Mouse (Mus musculus) ES-Bruce4 (cell line): ENCODE measurements around the gene Sgsh. TPM values are rescaled to one million over a fixed set of nuclear protein-coding genes. Genes with fewer than 3 reads are reported as not detected.

Experiments used
- H3K27ac ChIP-seq: 2 replicates; pipeline ENCODE4 v1.5.1; 2012; ENCODE audit warnings: low read length, inconsistent platforms; ENCODE audit not compliant: insufficient read depth
- H3K27me3 ChIP-seq: 2 replicates; pipeline ENCODE4 v1.6.1; 2012; ENCODE audit warnings: mild to moderate bottlenecking, low read length, inconsistent platforms; ENCODE audit not compliant: control insufficient read depth, poor library complexity, insufficient read depth, severe bottlenecking
- H3K36me3 ChIP-seq: 2 replicates; pipeline ENCODE4 v1.6.1; 2012; ENCODE audit warnings: inconsistent platforms, mild to moderate bottlenecking, low read length, moderate library complexity; ENCODE audit not compliant: control insufficient read depth, poor library complexity, insufficient read depth, severe bottlenecking
- H3K4me1 ChIP-seq: one replicate; pipeline ENCODE4 v1.8.1; 2011; ENCODE audit warnings: low read length; ENCODE audit not compliant: control insufficient read depth, insufficient read depth
- H3K4me3 ChIP-seq: 2 replicates; pipeline ENCODE4 v1.5.1; 2011; ENCODE audit warnings: low read depth, mild to moderate bottlenecking, low read length
- H3K9ac ChIP-seq: 2 replicates; pipeline ENCODE4 v1.6.1; 2012; ENCODE audit warnings: low read depth, mild to moderate bottlenecking, inconsistent platforms; ENCODE audit not compliant: poor library complexity, severe bottlenecking
- H3K9me3 ChIP-seq: replicated peaks from 2 replicates; pipeline ENCODE4 v1.6.1; 2012; ENCODE audit warnings: mild to moderate bottlenecking, low read length, inconsistent platforms; ENCODE audit not compliant: control insufficient read depth, poor library complexity, insufficient read depth, severe bottlenecking
- CTCF ChIP-seq: IDR thresholded peaks from one replicate; pipeline ENCODE4 v1.8.1; 2011; ENCODE audit warnings: low read depth, low read length
- EP300 ChIP-seq: IDR thresholded peaks from 2 replicates; pipeline ENCODE4 v1.6.1; 2011; ENCODE audit warnings: low read depth, low read length; ENCODE audit not compliant: insufficient read depth
- POLR2A ChIP-seq: IDR thresholded peaks from one replicate; pipeline ENCODE4 v1.8.1; 2011; ENCODE audit warnings: low read length; ENCODE audit not compliant: insufficient read depth
- polyA plus RNA-seq: library from polyadenylated mRNA; stranded (reverse); fragments of >200 nt; gene quantifications from 2 replicates; pipeline ENCODE4 v1.2.4, GENCODE M21; 2011; ENCODE audit warnings: low read depth; ENCODE audit not compliant: missing spikeins, insufficient read depth, insufficient read length

Gene Sgsh
- polyA plus RNA-seq = 3.3 and 4.0 TPM in 2 replicates

DNA sequence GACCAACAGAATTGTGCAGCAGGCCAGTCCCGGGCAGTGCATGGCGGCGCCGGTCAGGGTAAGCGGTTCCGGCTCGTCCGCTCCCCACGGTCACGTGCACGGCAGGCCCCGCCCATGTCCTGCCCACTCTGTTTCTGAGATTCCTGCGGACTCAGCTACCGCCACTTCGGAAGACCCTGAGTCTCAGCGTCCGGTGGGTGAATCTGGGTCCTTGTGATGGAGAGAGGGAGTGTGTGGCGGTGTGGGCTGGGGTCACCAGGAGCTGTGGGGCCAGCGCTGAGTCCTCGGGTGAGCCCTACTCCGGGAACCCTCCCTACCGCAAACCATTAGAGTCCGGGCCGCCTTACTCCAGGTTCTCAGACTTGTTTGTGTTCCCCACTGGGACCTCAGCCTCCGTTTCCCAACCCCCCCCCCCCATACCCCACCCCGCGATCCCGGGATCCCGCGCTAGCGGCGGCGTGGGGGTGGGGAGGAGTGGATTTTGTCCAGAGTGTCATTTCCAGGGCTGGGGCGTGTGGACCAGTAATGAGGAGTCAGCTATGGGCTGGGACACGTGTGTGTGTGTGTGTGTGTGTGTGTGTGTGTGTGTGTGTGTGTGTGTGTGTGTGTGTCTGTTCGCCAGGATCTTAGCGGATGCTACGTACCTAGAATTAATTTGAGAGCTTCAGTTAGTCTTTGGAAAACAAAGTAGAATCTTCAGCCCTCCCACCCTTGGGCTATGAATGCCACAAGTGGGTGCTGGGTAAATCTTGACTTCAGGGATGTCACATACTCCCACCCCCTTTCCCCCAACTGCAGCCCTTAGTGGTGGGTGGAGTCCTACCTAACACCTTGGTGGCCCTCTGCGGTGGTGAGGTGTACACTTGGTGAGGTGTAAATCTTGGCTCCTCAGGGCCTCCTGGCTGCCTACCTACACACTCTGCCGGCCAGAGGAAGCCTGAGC is at the start of gene Sgsh, which contains the start of gene Slc26a11:
Sgsh (minus strand) TSS at position 94 of the 943 bp plus-strand sequence.
Slc26a11 (plus strand) TSS at position 115 of the 943 bp plus-strand sequence.
- TF ChIP-seq POLR2A (no peak), EP300 (no peak), CTCF (no peak)
- Histone ChIP-seq H3K36me3 (no peaks in the 10 kb centered on the region), H3K4me3 (peak within 1 kb of the TSS; percentile 77), H3K27me3 (no peaks in the 10 kb centered on the region), H3K9me3 (no peaks in the 10 kb centered on the region), H3K4me1 (no peaks in the 10 kb centered on the region), H3K27ac (no peak within 1 kb of the TSS), H3K9ac (peak within 1 kb of the TSS; percentile 63)

- H3K27me3 ChIP-seq = no peaks in the 10 kb centered on the region
- TF ChIP-seq EP300 = no peak
- TF ChIP-seq POLR2A = no peak
- peak; percentile 96 for TF ChIP-seq CTCF
- no peaks in the 10 kb centered on the region for H3K9me3 ChIP-seq
- H3K4me3 ChIP-seq = no peak overlapping the region
- H3K36me3 ChIP-seq = no peaks in the 10 kb centered on the region
- peaks cover 2% of the 10 kb centered on the region for H3K4me1 ChIP-seq
- H3K27ac ChIP-seq = no peak overlapping the region
- H3K9ac ChIP-seq = no peak overlapping the region
These were observed 49.3 kb upstream of the Sgsh start for GRCm38 (mm10) chr11:119404627-119405026.

- H3K4me3 ChIP-seq = no peak overlapping the region
- H3K9me3 ChIP-seq = no peaks in the 10 kb centered on the region
- H3K27me3 ChIP-seq = no peaks in the 10 kb centered on the region
- no peak for TF ChIP-seq POLR2A
- TF ChIP-seq EP300 = no peak
- TF ChIP-seq CTCF = no peak
- H3K4me1 ChIP-seq = peaks cover 2% of the 10 kb centered on the region
- H3K36me3 ChIP-seq = no peaks in the 10 kb centered on the region
- H3K27ac ChIP-seq = peak overlapping the region; percentile 31; the same call in 1 of the 2 replicates
- H3K9ac ChIP-seq = no peak overlapping the region
These were observed 47.3 kb upstream of the Sgsh start for GRCm38 (mm10) chr11:119402501-119403160.

DNA sequence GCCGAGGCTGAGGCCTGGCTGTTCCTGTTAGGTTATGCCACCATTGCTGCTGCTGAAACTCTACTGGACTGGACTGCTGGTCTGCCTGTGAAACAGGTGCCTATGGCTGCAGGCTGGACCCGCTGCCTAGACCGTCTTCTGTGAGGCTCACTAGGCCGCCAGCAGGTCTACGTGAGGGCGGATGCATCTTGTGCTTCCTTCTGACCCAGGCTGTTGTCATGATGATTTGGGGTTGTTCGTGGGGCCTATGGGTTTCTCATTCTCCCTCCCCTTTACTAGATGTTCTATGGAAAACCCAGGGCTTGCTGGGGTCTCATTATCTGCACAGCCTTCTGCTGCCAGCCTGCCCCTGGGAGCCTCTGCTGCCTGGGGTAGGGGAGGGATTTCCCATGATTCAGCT is 41.1 kb upstream of the Sgsh start:
- Histone ChIP-seq H3K27ac (no peak overlapping the region), H3K27me3 (no peaks in the 10 kb centered on the region; the same call in 1 of the 2 replicates), H3K36me3 (no peaks in the 10 kb centered on the region), H3K9me3 (no peaks in the 10 kb centered on the region), H3K4me1 (peaks cover 10% of the 10 kb centered on the region), H3K9ac (no peak overlapping the region), H3K4me3 (no peak overlapping the region)
- TF ChIP-seq EP300 (peak; percentile 77), POLR2A (no peak), CTCF (no peak)

- no peaks in the 10 kb centered on the region for H3K36me3 ChIP-seq
- no peaks in the 10 kb centered on the region for H3K9me3 ChIP-seq
- H3K4me3 ChIP-seq = peak overlapping the region; percentile 3
- H3K4me1 ChIP-seq = peaks cover 10% of the 10 kb centered on the region
- H3K27ac ChIP-seq = no peak overlapping the region
- TF ChIP-seq EP300 (no peak), CTCF (no peak), POLR2A (no peak)
- no peaks in the 10 kb centered on the region; the same call in 1 of the 2 replicates for H3K27me3 ChIP-seq
- no peak overlapping the region for H3K9ac ChIP-seq
These were observed 40.6 kb upstream of the Sgsh start for GRCm38 (mm10) chr11:119395931-119396330.

DNA sequence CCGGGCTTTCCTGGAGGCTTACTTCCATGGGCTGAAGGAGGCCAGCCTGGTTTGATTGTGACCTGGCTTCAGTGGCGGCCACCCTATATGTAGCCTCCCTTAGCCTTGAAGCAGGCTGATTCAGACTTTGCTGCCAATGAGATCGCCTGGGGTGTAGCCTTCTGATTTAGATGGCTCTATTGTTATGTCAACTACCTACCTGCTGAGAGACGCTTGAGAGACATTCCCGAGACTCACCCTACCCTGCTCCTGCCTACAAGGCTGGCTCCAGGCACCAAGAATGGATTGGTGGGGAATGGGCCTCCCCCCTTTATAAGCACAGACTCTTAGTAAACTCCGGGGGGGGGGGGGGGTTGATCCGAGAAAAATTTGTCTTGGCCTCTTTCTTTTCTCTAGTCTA is 40.1 kb upstream of the Sgsh start:
- no peaks in the 10 kb centered on the region for H3K36me3 ChIP-seq
- peaks cover 10% of the 10 kb centered on the region for H3K4me1 ChIP-seq
- peak overlapping the region; percentile 37 for H3K4me3 ChIP-seq
- 0 out of 2 replicates have a peak overlapping the region, but pooled peaks have one; percentile 8 for H3K27ac ChIP-seq
- H3K9ac ChIP-seq = no peak overlapping the region
- TF ChIP-seq EP300 (peak; percentile 94), CTCF (no peak), POLR2A (no peak)
- H3K27me3 ChIP-seq = no peaks in the 10 kb centered on the region; the same call in 1 of the 2 replicates
- no peaks in the 10 kb centered on the region for H3K9me3 ChIP-seq
